Mouse (Mus musculus): ENCODE data around the gene Gpc6.

Gpc6 gene

GRCm38 (mm10) chr14:117930105-117930847 is 1005.2 kb downstream of the Gpc6 start:
- DNase-seq (ENCODE audit: low spot score in 2 of 2) = no peak

- DNase-seq (ENCODE audit: low spot score in 2 of 2) = no peak
These were observed 1006.0 kb downstream of the Gpc6 start for GRCm38 (mm10) chr14:117930848-117931816.

- no peak for DNase-seq (ENCODE audit: low spot score in 2 of 2)
These were observed 1007.2 kb downstream of the Gpc6 start for GRCm38 (mm10) chr14:117932163-117932851.

GRCm38 (mm10) chr14:117938554-117938953 is 1013.4 kb downstream of the Gpc6 start:
- peak in 1 of 2 experiments; percentile 38 for DNase-seq (ENCODE audit: low spot score in 2 of 2)

GRCm38 (mm10) chr14:117939471-117939870 is 1014.4 kb downstream of the Gpc6 start:
- DNase-seq (ENCODE audit: low spot score in 2 of 2) = no peak

GRCm38 (mm10) chr14:117945920-117946503 is 1020.9 kb downstream of the Gpc6 start:
- DNase-seq (ENCODE audit: low spot score in 2 of 2) = no peak

GRCm38 (mm10) chr14:117951265-117951664 is 1026.2 kb downstream of the Gpc6 start:
- DNase-seq (ENCODE audit: low spot score in 2 of 2) = no peak

GRCm38 (mm10) chr14:117951686-117952085 is 1026.6 kb downstream of the Gpc6 start:
- DNase-seq (ENCODE audit: low spot score in 2 of 2) = no peak

GRCm38 (mm10) chr14:117956051-117956450 is 1030.9 kb downstream of the Gpc6 start:
- DNase-seq (ENCODE audit: low spot score in 2 of 2) = no peak

- no peak for DNase-seq (ENCODE audit: low spot score in 2 of 2)
These were observed 1033.3 kb downstream of the Gpc6 start for GRCm38 (mm10) chr14:117958389-117958788.

- DNase-seq (ENCODE audit: low spot score in 2 of 2) = no peak
These were observed 1036.2 kb downstream of the Gpc6 start for GRCm38 (mm10) chr14:117961267-117961666.

GRCm38 (mm10) chr14:117961844-117962243 is 1036.7 kb downstream of the Gpc6 start:
- DNase-seq (ENCODE audit: low spot score in 2 of 2) = no peak

GRCm38 (mm10) chr14:117962453-117962852 is 1037.3 kb downstream of the Gpc6 start:
- DNase-seq (ENCODE audit: low spot score in 2 of 2) = no peak

- no peak for DNase-seq (ENCODE audit: low spot score in 2 of 2)
These were observed 1047.5 kb downstream of the Gpc6 start for GRCm38 (mm10) chr14:117972576-117972975.

- DNase-seq (ENCODE audit: low spot score in 2 of 2) = no peak
These were observed 1056.4 kb downstream of the Gpc6 start for GRCm38 (mm10) chr14:117981532-117981931.

- DNase-seq (ENCODE audit: low spot score in 2 of 2) = no peak
These were observed 1063.3 kb downstream of the Gpc6 start for GRCm38 (mm10) chr14:117988444-117988843.

GRCm38 (mm10) chr14:117990203-117990602 is 1065.1 kb downstream of the Gpc6 start:
- DNase-seq (ENCODE audit: low spot score in 2 of 2) = no peak

- DNase-seq (ENCODE audit: low spot score in 2 of 2) = no peak
These were observed 1067.6 kb downstream of the Gpc6 start for GRCm38 (mm10) chr14:117992600-117993256.

GRCm38 (mm10) chr14:117993845-117994244 is 1068.7 kb downstream of the Gpc6 start:
- DNase-seq (ENCODE audit: low spot score in 2 of 2) = no peak

GRCm38 (mm10) chr14:118004434-118004833 is 1079.3 kb downstream of the Gpc6 start:
- DNase-seq (ENCODE audit: low spot score in 2 of 2) = no peak

GRCm38 (mm10) chr14:118005697-118006096 is 1080.6 kb downstream of the Gpc6 start:
- DNase-seq (ENCODE audit: low spot score in 2 of 2) = no peak
